Mouse (Mus musculus): Measurements from ENCODE around the gene Sgcd. TPM values are rescaled to one million over a fixed set of nuclear protein-coding genes. Genes with fewer than 3 reads are reported as not detected.

Sgcd gene
- polyA plus RNA-seq, 1 experiment from 2014 or later, result 6.9 TPM

- Histone ChIP-seq H3K36me3 (no peaks in the 10 kb centered on the region), H3K4me3 (no peak overlapping the region), H3K27me3 (no peaks in the 10 kb centered on the region), H3K9ac (no peak overlapping the region), H3K9me3 (replicated peaks) (no peaks in the 10 kb centered on the region), H3K4me2 (replicated peaks) (no peak overlapping the region), H3K27ac (no peak overlapping the region), H3K4me1 (no peaks in the 10 kb centered on the region)
- WGBS, result 78% methylated on average over 3 of the region's 3 CpGs
- ATAC-seq (ENCODE audit: low FRiP score), result no peak
Measured at GRCm38 (mm10) chr11:47891617-47892172, 97.1 kb downstream of the Sgcd start.

- ATAC-seq (ENCODE audit: low FRiP score), result no peak
- no peaks in the 10 kb centered on the region for H3K9me3 ChIP-seq (replicated peaks)
- no peaks in the 10 kb centered on the region for H3K36me3 ChIP-seq
- no peaks in the 10 kb centered on the region for H3K4me1 ChIP-seq
- H3K4me2 ChIP-seq (replicated peaks), result no peak overlapping the region
- no peaks in the 10 kb centered on the region for H3K27me3 ChIP-seq
- no peak overlapping the region for H3K4me3 ChIP-seq
- WGBS, result 62% methylated on average over 2 of the region's 2 CpGs
- no peak overlapping the region for H3K27ac ChIP-seq
- H3K9ac ChIP-seq, result no peak overlapping the region
Measured at GRCm38 (mm10) chr11:47890315-47890714, 98.5 kb downstream of the Sgcd start.

GRCm38 (mm10) chr11:47885310-47885709 lies 103.5 kb downstream of the Sgcd start:
- Histone ChIP-seq H3K27ac (no peak overlapping the region), H3K4me2 (replicated peaks) (no peak overlapping the region), H3K27me3 (no peaks in the 10 kb centered on the region), H3K36me3 (no peaks in the 10 kb centered on the region), H3K9me3 (replicated peaks) (no peaks in the 10 kb centered on the region), H3K9ac (no peak overlapping the region), H3K4me1 (no peaks in the 10 kb centered on the region), H3K4me3 (no peak overlapping the region)
- WGBS, result 72% methylated on average over 3 of the region's 3 CpGs
- ATAC-seq (ENCODE audit: low FRiP score), result no peak

- Histone ChIP-seq H3K9ac (no peak overlapping the region), H3K27ac (no peak overlapping the region), H3K4me2 (replicated peaks) (no peak overlapping the region), H3K9me3 (replicated peaks) (no peaks in the 10 kb centered on the region), H3K36me3 (no peaks in the 10 kb centered on the region), H3K27me3 (no peaks in the 10 kb centered on the region), H3K4me3 (no peak overlapping the region), H3K4me1 (no peaks in the 10 kb centered on the region)
- ATAC-seq (ENCODE audit: low FRiP score), result no peak
- WGBS, result 83% methylated on average over 1 of the region's 1 CpGs
Measured at GRCm38 (mm10) chr11:47883545-47883944, 105.2 kb downstream of the Sgcd start.

GRCm38 (mm10) chr11:47876633-47877170 lies 112.1 kb downstream of the Sgcd start:
- ATAC-seq (ENCODE audit: low FRiP score), result no peak
- 62% methylated on average over 5 of the region's 5 CpGs for WGBS
- Histone ChIP-seq H3K4me3 (no peak overlapping the region), H3K9ac (no peak overlapping the region), H3K4me2 (replicated peaks) (no peak overlapping the region), H3K27me3 (no peaks in the 10 kb centered on the region), H3K9me3 (replicated peaks) (no peaks in the 10 kb centered on the region), H3K36me3 (no peaks in the 10 kb centered on the region), H3K27ac (no peak overlapping the region), H3K4me1 (no peaks in the 10 kb centered on the region)

GRCm38 (mm10) chr11:47845894-47846293 lies 142.9 kb downstream of the Sgcd start:
- Histone ChIP-seq H3K36me3 (no peaks in the 10 kb centered on the region), H3K27ac (no peak overlapping the region), H3K4me1 (0 out of 2 replicates have a peak, but pooled peaks cover 2% of the 10 kb centered on the region), H3K4me3 (no peak overlapping the region), H3K9ac (no peak overlapping the region), H3K9me3 (replicated peaks) (no peaks in the 10 kb centered on the region), H3K4me2 (replicated peaks) (no peak overlapping the region), H3K27me3 (no peaks in the 10 kb centered on the region)
- WGBS, result 12% methylated on average over 3 of the region's 3 CpGs
- ATAC-seq (ENCODE audit: low FRiP score), result no peak

GRCm38 (mm10) chr11:47833283-47833682 lies 155.5 kb downstream of the Sgcd start:
- 72% methylated on average over 4 of the region's 4 CpGs for WGBS
- no peak for ATAC-seq (ENCODE audit: low FRiP score)

GRCm38 (mm10) chr11:47810307-47810706 lies 178.5 kb downstream of the Sgcd start:
- Histone ChIP-seq H3K9me3 (replicated peaks) (no peaks in the 10 kb centered on the region; the same call in 1 of the 2 replicates), H3K36me3 (no peaks in the 10 kb centered on the region)
- no peak for ATAC-seq (ENCODE audit: low FRiP score)

More at GRCm38 (mm10) chr11:47833283-47833682, 155.5 kb downstream of the Sgcd start:
- no peaks in the 10 kb centered on the region for H3K4me1 ChIP-seq
- no peak overlapping the region for H3K4me3 ChIP-seq
- no peak overlapping the region for H3K9ac ChIP-seq
- no peak overlapping the region for H3K4me2 ChIP-seq (replicated peaks)
- H3K36me3 ChIP-seq, result no peaks in the 10 kb centered on the region
- H3K9me3 ChIP-seq (replicated peaks), result no peaks in the 10 kb centered on the region
- no peak overlapping the region for H3K27ac ChIP-seq
- H3K27me3 ChIP-seq, result no peaks in the 10 kb centered on the region

GRCm38 (mm10) chr11:47804101-47804715 lies 184.6 kb downstream of the Sgcd start:
- Histone ChIP-seq H3K27ac (no peak overlapping the region), H3K4me1 (no peaks in the 10 kb centered on the region), H3K4me3 (no peak overlapping the region), H3K4me2 (replicated peaks) (no peak overlapping the region), H3K27me3 (no peaks in the 10 kb centered on the region), H3K9me3 (replicated peaks) (no peaks in the 10 kb centered on the region), H3K9ac (no peak overlapping the region), H3K36me3 (no peaks in the 10 kb centered on the region)
- 89% methylated on average over 6 of the region's 6 CpGs for WGBS
- ATAC-seq (ENCODE audit: low FRiP score), result no peak

More at GRCm38 (mm10) chr11:47810307-47810706, 178.5 kb downstream of the Sgcd start:
- H3K4me1 ChIP-seq, result no peaks in the 10 kb centered on the region
- no peak overlapping the region for H3K4me3 ChIP-seq
- H3K27ac ChIP-seq, result no peak overlapping the region
- H3K27me3 ChIP-seq, result no peaks in the 10 kb centered on the region
- no peak overlapping the region for H3K4me2 ChIP-seq (replicated peaks)
- no peak overlapping the region for H3K9ac ChIP-seq

GRCm38 (mm10) chr11:47777916-47778226 lies 210.9 kb downstream of the Sgcd start:
- Histone ChIP-seq H3K4me2 (replicated peaks) (no peak overlapping the region), H3K36me3 (no peaks in the 10 kb centered on the region), H3K4me3 (no peak overlapping the region), H3K27ac (no peak overlapping the region), H3K27me3 (no peaks in the 10 kb centered on the region), H3K4me1 (no peaks in the 10 kb centered on the region), H3K9me3 (replicated peaks) (no peaks in the 10 kb centered on the region), H3K9ac (no peak overlapping the region)
- WGBS, result 63% methylated on average over 4 of the region's 4 CpGs
- no peak for ATAC-seq (ENCODE audit: low FRiP score)

- no peak overlapping the region for H3K9ac ChIP-seq
- 81% methylated on average over 4 of the region's 4 CpGs for WGBS
Measured at GRCm38 (mm10) chr11:47777226-47777915, 211.4 kb downstream of the Sgcd start.

GRCm38 (mm10) chr11:47776019-47776418 lies 212.8 kb downstream of the Sgcd start:
- no peak for ATAC-seq (ENCODE audit: low FRiP score)
- Histone ChIP-seq H3K4me2 (replicated peaks) (no peak overlapping the region), H3K27me3 (no peaks in the 10 kb centered on the region), H3K9me3 (replicated peaks) (no peaks in the 10 kb centered on the region), H3K36me3 (no peaks in the 10 kb centered on the region), H3K4me1 (no peaks in the 10 kb centered on the region), H3K9ac (no peak overlapping the region), H3K27ac (no peak overlapping the region), H3K4me3 (no peak overlapping the region)
- 39% methylated on average over 1 of the region's 1 CpGs for WGBS

More at GRCm38 (mm10) chr11:47777226-47777915, 211.4 kb downstream of the Sgcd start:
- no peak for ATAC-seq (ENCODE audit: low FRiP score)
- H3K36me3 ChIP-seq, result no peaks in the 10 kb centered on the region
- no peaks in the 10 kb centered on the region for H3K4me1 ChIP-seq
- H3K27ac ChIP-seq, result no peak overlapping the region
- H3K4me3 ChIP-seq, result no peak overlapping the region
- H3K9me3 ChIP-seq (replicated peaks), result no peaks in the 10 kb centered on the region
- no peak overlapping the region for H3K4me2 ChIP-seq (replicated peaks)
- no peaks in the 10 kb centered on the region for H3K27me3 ChIP-seq
